Mouse (Mus musculus): ENCODE measurements at regions not wholly inside any gene's neighbourhood (a gene's known extent, or its start where the extent isn't known, plus 50 kb on each side); places are given as distances from the start of the nearest gene placed in this dataset.

DNA sequence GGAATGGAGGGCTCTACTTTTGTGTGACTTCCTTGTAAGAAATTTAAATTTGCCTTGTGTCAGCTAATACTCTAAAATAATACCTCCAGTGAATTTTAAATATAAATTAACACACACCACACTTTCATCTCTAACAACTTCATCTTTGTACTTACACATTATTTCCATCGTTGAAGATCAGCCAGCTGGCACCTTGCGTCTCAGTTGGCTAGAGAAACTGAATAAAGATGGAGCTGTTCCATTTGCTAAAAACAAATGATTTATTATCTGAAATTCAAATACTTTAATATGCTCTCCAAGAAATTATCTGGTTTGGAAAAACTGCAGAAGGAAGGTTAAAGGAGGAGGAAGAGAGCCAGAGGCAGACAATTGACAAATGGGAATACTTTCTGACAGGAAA lies 122.0 kb upstream of the Gm11096 start:
- DNase-seq = no peak

DNA sequence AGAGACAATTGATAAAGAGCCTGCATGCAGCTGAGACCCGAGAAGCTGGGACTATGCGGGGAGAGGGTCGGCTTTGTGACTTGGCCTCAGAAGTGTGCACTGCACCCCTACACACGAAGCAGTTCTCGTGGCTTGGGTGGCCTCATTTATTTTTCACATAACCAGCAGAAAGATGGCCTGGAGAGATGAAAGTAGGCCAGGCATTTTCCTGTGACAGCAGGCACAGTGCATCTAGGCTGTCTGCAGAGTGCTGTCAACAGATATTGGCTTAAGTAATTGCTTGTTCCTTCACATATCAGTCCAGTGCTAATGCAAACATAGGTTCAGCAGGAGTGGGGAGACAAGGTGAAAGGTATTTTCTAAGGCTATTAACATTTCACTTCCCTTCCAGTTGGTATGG lies 124.9 kb upstream of the Gm11096 start:
- no peak for DNase-seq

DNA sequence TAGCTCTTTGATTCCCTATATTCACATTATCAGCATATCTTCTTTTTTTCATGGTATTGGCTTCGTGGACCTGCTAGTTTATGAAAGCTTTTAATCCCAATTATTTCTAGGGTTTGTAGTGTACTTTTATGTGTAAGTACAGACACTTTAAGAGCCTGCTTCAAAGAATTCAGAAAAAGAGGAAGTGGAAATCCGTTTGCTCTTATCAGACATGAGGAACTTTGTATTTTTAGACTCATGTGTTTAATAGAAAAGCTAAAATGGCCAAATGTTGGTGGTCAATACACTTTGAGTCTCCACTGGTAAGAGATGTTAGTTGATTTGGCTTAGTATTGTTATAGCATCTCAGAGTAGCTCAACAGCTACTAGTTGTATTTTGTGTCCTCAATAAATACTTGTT lies 135.7 kb upstream of the Gm11096 start:
- DNase-seq = no peak

DNA sequence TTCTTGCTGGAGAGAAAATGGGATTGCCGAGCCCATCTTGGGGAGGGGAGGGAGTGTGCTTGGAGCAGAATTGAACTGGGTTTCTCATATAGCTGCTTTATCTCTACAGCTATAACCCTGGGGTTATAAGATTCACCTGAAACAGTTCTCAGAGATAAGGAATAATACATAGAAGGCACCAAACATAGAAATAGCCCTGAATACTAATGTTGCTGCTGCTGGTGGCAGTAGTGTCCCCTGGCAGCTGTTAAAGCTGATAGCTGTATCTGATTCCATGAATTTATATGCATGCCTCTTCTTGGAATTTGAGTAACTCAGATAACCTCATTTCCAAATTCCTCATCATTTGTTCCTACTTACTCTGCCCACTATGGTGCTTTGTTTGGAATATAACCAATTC lies 137.0 kb upstream of the Gm11096 start:
- DNase-seq = no peak

- DNase-seq = no peak
Measured at GRCm38 (mm10) chr17:81302490-81302889, 139.1 kb upstream of the Gm11096 start.

DNA sequence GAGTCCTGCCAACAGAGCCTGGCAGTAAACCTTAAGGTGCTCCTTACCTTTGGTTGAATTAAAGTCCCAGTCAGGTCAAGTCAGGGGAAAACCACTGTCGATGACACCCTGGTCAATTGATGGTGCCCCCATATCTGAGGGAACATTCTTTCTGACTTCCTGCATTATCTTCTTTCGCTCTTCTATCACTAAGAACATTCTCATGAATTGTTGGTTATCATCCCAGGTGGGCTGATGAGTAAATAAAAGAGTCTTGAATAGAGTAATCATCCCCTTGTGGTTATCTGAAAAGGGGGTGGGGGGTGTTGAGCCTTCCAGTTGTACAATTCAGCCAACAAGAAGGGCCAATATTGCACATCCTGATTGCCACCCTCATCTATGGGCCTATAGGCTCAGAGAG lies 149.7 kb upstream of the Gm11096 start:
- DNase-seq = no peak

GRCm38 (mm10) chr17:81282543-81282942 lies 159.0 kb upstream of the Gm11096 start:
- no peak for DNase-seq

GRCm38 (mm10) chr17:81270235-81270634 lies 171.3 kb upstream of the Gm11096 start:
- no peak for DNase-seq

DNA sequence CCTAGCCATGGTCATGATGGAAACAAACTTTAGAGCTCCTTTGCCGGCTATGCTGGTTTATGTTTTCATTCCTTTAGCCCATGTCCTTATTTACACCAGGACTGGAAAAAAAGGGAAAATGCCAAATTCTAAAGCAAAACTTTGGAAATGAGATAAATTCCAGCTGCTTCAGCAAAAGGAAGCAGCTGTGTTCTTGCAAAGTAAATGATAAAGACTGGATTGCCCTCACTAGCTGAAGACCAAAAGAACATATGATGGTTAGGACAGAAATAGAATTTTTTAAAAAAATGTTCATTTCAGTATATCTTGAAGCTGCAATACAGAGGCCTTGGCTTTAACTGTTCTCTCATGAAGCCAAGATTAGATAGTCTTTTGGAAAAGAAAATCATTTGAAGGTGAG lies 179.6 kb upstream of the Gm11096 start:
- DNase-seq = no peak

GRCm38 (mm10) chr17:81260036-81260435 lies 181.5 kb upstream of the Gm11096 start:
- no peak for DNase-seq

DNA sequence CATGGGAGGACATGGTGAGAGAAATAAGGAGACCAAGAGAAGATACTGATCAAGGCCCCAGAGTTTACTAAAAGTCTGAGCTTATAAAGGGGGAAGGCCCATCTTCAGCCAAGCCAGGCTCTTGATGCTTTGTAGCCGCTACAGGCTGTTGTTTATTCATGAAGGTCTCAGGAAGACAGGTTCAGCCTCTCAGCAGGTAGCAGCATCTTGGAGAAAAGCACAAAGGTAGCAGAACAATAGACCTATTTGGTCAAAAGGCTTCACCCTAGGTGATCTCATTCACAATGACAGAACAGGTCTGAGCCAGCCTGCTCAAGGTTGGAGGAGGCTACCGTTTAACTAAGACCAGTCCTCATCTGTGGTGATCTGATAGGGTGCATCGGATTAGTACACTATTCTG lies 185.5 kb upstream of the Gm11096 start:
- no peak for DNase-seq

DNA sequence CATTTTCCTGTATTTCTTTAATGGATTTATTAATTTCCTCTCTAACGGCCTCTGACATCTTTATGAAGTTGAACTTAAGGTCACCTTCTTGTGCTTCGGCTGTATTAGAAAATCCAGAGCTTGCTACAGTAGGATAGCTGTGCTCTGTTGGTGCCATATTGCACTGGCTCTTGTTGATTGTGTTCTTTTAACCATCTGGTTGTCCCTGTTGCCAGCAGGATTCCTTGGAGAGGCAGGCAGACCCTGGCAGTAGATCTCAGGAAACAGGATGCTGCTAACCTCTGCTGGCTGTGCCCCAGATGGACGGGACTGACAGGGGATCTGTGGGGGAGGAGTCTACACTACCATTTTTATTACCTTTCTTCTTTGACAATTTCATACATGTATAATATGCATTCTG lies 185.9 kb upstream of the Thumpd2 start:
- DNase-seq = no peak

DNA sequence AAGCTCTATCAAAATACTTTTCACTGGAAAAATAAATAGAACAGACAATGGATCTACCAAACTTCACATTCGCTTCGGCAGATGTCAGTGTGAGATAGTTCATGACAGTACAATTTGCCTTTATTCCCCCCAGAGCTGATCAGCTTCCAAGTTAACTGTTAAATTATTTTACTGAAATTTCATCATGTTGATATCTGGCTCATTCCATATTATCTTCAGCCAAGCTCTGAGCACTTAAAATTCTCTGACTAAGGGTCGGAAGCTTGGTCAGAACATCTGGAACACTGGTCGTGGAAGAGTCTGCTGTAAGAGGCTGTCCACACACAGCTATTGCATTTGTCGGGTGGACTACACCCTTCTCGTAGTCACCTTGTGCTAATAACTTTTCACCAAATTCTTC lies 181.3 kb upstream of the Thumpd2 start:
- no peak for DNase-seq

- DNase-seq = peak in 1 of 2 experiments; percentile 40
Measured at GRCm38 (mm10) chr17:81231771-81232170, 166.9 kb upstream of the Thumpd2 start.

- no peak for DNase-seq
Measured at GRCm38 (mm10) chr17:81225281-81225680, 160.4 kb upstream of the Thumpd2 start.

GRCm38 (mm10) chr17:81221436-81221835 lies 156.6 kb upstream of the Thumpd2 start:
- no peak for DNase-seq

DNA sequence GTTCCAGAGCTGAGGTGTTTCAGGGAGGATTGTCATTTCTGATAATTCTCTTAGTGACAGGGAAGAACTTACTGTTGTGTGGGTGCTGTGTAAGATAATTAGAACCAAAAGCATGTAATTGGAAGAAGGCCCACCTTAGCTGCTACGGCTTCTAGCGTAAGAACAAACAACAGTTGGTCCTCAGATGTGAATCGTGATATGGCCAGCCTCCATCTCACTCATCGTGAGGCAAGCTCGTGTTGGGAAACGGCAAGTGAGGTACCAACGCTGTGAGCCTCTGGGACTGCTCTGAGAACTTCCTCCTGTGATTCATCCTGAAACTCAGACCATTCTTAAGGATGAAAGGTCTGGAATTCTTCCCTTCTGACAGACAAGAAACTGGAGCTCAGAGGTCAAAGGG lies 150.0 kb upstream of the Thumpd2 start:
- DNase-seq = no peak

DNA sequence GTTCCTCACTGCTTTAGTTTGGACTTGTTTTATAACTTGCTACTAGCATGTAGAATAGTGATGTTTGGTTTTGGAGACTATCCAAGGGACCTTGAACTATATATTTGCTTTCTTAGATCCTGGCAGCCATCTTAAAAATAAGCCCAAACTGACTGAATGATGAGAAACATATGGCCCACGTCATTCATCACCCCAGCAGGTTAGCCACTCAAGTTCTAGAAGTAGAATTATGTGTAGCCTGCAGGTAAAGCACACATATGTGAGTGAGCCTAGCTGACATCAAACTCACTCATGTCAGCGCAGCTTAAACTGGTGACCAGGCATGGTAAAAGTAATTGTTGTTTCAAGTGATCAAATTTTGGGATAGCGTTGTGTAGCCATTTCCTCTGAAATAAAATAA lies 147.2 kb upstream of the Thumpd2 start:
- no peak for DNase-seq

GRCm38 (mm10) chr17:81210389-81210788 lies 145.5 kb upstream of the Thumpd2 start:
- DNase-seq = no peak

- DNase-seq = no peak
Measured at GRCm38 (mm10) chr17:81209323-81209722, 144.4 kb upstream of the Thumpd2 start.

- DNase-seq = no peak
Measured at GRCm38 (mm10) chr17:81201052-81201451, 136.2 kb upstream of the Thumpd2 start.

DNA sequence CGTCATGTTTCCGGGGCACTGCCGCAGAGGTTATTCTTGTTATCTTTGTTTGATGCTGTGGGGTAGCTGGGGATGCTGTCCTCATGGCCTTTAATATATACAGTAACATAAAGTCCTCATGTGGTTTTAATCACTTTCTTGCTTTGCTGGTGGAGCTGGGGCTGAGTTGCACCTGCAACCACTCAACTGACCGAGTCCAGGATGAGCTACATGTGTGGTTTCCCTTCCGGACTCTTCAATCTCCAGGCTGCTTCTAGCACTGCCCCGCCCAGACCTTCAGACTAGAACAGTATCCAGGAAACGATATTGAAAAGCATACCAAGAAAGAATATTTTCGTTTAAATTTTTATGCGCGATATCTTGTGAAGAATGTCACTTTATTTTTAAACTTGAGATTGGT lies 129.1 kb upstream of the Thumpd2 start:
- no peak for DNase-seq

- peak; percentile 56 to 86 for DNase-seq
Measured at GRCm38 (mm10) chr17:81193230-81193871, 128.5 kb upstream of the Thumpd2 start.

DNA sequence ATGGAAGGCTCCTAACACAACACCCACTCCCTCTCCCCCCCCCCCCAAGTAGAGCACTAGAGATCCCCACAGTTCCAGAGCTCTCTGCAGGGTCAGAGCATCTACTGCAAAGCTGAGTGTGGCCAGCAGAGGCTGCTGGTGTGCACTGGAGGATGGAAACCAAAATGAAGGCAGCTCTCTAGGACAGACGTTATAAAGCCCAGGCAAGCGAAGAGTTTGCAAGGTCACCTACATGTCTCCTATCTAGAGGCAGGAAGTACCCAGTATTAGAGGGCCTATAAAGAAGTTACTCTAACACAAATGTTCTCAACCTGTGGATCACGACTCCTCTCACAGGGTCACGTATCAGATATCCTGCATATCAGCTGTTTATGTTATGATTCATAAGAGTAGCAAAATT lies 125.1 kb upstream of the Thumpd2 start:
- peak; percentile 38 to 39 for DNase-seq

DNA sequence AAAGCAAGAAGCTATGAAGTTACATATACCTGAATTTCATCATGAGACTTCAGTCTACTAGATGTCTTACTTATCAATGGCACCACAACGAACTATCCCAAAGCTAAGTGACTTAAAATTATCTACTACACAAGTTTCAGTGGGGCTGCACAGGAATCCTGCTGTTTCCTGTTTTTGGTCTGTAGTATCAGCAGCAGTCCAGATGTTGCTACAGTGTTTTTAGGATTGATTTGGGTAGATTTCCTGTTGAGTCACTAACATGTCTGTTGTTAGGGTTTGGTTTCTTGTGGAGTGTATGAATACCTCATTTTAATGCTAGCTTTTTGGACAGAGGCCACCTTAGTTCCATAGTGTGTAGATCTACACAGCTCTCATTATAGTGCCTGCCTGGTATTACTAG lies 120.8 kb upstream of the Thumpd2 start:
- no peak for DNase-seq

All from kidney, postnatal 25 days (tissue).